Mouse (Mus musculus): ENCODE results near the gene Plscr2.
"Not testable (repeated sequence)": the region's sequence is repeated elsewhere in the genome, so short reads cannot be mapped to it uniquely, and the experiment has no call there.

Plscr2 gene

GRCm38 (mm10) chr9:92273956-92274762, 1.2 kb upstream of the Plscr2 start:
- DNase-seq = no peak

GRCm38 (mm10) chr9:92276360-92276759, 958 bp downstream of the Plscr2 start:
- no peak for DNase-seq

- DNase-seq = no peak
Measured at GRCm38 (mm10) chr9:92280048-92280447, 4.6 kb downstream of the Plscr2 start.

- DNase-seq = no peak
Measured at GRCm38 (mm10) chr9:92282563-92283171, 7.3 kb downstream of the Plscr2 start.

GRCm38 (mm10) chr9:92289675-92290074, 14.3 kb downstream of the Plscr2 start:
- DNase-seq = no peak

- no peak for DNase-seq
Measured at GRCm38 (mm10) chr9:92292169-92292568, 16.8 kb downstream of the Plscr2 start.

- no peak for DNase-seq
Measured at GRCm38 (mm10) chr9:92292922-92293321, 17.5 kb downstream of the Plscr2 start.

- no peak for DNase-seq
Measured at GRCm38 (mm10) chr9:92293560-92294548, 18.5 kb downstream of the Plscr2 start.

GRCm38 (mm10) chr9:92298288-92298687, 22.9 kb downstream of the Plscr2 start:
- no peak for DNase-seq

GRCm38 (mm10) chr9:92301213-92301612, 25.8 kb downstream of the Plscr2 start:
- no peak for DNase-seq

- DNase-seq = no peak
Measured at GRCm38 (mm10) chr9:92305075-92305474, 29.7 kb downstream of the Plscr2 start.

- no peak for DNase-seq
Measured at GRCm38 (mm10) chr9:92305620-92306220, 30.3 kb downstream of the Plscr2 start.

- no peak for DNase-seq
Measured at GRCm38 (mm10) chr9:92309077-92309476, 33.7 kb downstream of the Plscr2 start, which contains the start of gene 1700057G04Rik. Gene 1700057G04Rik, plus strand, starts transcription at chr9:92309377.

- DNase-seq = no peak
Measured at GRCm38 (mm10) chr9:92316791-92317190, 41.4 kb downstream of the Plscr2 start.

- DNase-seq = not testable (repeated sequence)
Measured at GRCm38 (mm10) chr9:92325936-92326335, 50.5 kb downstream of the Plscr2 start.

- no peak for DNase-seq
Measured at GRCm38 (mm10) chr9:92326813-92327212, 51.4 kb downstream of the Plscr2 start.

- DNase-seq = no peak
Measured at GRCm38 (mm10) chr9:92331383-92331782, 56.0 kb downstream of the Plscr2 start.

- DNase-seq = no peak
Measured at GRCm38 (mm10) chr9:92334845-92335244, 59.4 kb downstream of the Plscr2 start.

- no peak for DNase-seq
Measured at GRCm38 (mm10) chr9:92335277-92335818, 59.9 kb downstream of the Plscr2 start.

- no peak for DNase-seq
Measured at GRCm38 (mm10) chr9:92337063-92337462, 61.7 kb downstream of the Plscr2 start.

- DNase-seq = no peak
Measured at GRCm38 (mm10) chr9:92337661-92338060, 62.3 kb downstream of the Plscr2 start.

- no peak for DNase-seq
Measured at GRCm38 (mm10) chr9:92338954-92339353, 63.6 kb downstream of the Plscr2 start.

Measured in cerebellum, postnatal 10 days (tissue).